Mouse (Mus musculus): ENCODE measurements at regions not wholly inside any gene's neighbourhood (a gene's known extent, or its start where the extent isn't known, plus 50 kb on each side); places are given as distances from the start of the nearest gene placed in this dataset.

DNA sequence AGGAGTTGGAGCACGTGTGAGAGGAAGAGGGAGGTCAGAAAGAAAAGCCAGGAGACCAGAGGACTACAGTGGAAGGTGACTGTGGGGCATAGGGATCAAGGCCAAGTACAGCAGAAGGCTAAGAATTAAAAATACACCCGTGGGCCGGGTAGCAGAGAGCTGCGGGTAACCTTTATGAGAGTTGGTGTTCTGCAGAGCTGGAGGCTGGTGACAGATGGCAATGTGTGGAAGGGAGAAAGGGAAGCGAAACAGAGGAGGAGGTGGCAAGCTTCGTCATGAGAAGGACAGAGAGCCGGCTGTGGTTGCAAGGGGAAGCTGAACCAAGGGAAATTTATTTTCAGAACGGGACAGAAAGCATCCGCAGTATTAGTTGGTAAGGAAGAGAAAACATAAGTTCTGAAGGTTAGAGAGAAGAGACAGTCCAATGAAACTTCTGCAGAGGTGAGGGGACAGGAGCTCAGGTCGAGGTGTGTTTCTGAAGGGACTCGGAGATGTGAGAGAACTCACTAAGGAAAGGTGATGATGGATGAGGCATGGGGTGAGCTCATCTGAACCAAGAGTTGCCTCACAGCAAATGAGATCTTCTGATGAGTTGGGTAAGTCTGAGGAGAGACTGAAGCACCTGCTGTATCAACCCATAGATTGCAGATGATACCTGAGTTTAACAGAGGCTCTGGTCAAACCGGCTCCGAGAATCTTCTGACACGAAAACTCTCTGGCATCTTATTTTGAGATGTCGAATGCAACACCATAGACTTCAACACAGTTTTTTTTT, 200.6 kb downstream of the Gm10260 start:
- DNase-seq (ENCODE audit: low read depth, low spot score) = peak; percentile 96

- DNase-seq (ENCODE audit: low read depth, low spot score) = no peak
Measured at GRCm38 (mm10) chr13:97558884-97559283, 201.5 kb downstream of the Gm10260 start.

GRCm38 (mm10) chr13:97555312-97555711, 205.1 kb downstream of the Gm10260 start:
- DNase-seq (ENCODE audit: low read depth, low spot score) = no peak

GRCm38 (mm10) chr13:97554601-97555000, 205.8 kb downstream of the Gm10260 start:
- DNase-seq (ENCODE audit: low read depth, low spot score) = no peak

DNA sequence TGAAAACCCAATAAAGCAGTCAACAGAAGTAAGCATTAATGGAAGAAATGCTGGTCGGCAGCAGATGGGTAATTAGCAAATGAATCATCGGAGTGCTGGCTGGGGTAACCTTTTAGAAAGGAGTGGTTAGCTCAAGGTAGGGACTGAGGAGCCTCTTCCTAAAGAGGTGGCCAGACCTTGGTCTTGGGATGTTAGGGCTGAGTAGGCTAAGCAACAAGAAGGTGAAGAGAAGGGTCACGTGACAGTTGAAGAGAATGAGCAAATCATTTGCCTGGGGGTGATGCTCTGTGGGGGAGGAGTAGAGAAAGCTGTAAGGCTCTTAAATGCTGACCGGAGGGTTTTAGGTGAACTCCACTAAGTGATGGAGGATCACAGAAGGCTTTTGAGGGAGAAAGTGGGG, 208.2 kb downstream of the Gm10260 start:
- no peak for DNase-seq (ENCODE audit: low read depth, low spot score)

- no peak for DNase-seq (ENCODE audit: low read depth, low spot score)
Measured at GRCm38 (mm10) chr13:97550880-97551279, 209.6 kb downstream of the Gm10260 start.

GRCm38 (mm10) chr13:97550172-97550571, 210.3 kb downstream of the Gm10260 start:
- peak; percentile 94 for DNase-seq (ENCODE audit: low read depth, low spot score)

DNA sequence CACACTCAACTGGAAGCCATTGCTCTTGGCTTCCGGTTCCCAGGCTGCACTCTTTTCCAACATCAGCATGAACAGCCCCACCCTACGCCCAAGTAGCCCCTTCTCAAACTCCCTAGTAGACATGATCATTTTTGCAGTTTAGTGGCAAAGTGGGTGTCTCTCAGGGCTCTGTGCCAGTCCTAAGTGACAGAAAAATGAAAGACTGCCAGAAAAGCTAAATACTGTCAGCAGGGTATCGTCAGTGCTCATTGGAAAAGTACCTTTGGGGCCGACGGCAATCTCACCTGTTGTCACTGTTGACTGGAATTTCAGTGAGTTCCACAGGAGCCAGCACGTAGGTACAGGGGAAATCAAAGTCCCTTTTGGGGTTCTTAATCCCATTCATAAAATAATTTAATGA, 211.0 kb downstream of the Gm10260 start:
- no peak for DNase-seq (ENCODE audit: low read depth, low spot score)

DNA sequence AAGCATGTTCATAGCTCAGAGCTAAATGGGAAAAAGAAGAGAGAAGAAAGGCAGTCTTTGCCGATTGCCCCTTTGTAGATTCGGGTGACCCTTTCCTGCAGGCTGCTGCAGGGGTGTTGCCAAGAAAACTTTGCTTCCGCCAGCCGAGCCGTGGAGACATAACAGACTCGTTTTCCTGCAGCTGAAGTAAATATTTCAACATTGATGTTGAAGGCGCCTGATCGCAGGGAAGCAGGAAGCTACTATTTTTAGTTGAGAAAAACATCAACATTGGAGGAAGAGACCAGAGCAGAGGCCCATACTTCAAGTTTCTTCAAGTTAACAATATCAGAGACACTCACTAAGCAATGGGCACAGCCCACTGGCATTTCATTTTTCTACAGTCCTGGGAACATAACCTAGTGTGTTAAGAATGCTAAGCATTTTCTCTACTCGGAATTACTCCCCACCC, 211.9 kb downstream of the Gm10260 start:
- no peak for DNase-seq (ENCODE audit: low read depth, low spot score)

- DNase-seq (ENCODE audit: low read depth, low spot score) = no peak
Measured at GRCm38 (mm10) chr13:97546936-97547335, 213.5 kb downstream of the Gm10260 start.

GRCm38 (mm10) chr13:97545971-97546454, 214.4 kb downstream of the Gm10260 start:
- DNase-seq (ENCODE audit: low read depth, low spot score) = peak; percentile 80

DNA sequence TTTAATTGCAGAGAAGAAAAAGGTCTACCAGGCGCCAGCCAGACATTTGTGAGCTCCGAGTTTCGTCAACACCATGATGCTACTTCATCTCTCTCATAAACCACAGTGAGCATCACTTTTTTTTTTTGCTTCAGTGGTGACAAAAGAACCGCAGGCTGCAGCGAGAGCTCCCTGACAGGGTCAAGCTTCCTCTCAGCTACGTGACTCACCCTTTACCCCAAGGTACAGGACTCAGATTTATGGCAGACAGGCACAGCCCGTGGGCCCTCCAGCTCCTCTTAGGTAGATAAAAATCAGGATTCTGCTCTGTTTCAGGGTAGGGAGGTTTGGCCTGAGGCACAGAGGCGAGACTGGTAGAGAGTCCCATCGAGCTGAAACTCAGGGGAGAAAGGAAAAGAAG, 220.7 kb downstream of the Gm10260 start:
- no peak for DNase-seq (ENCODE audit: low read depth, low spot score)

DNA sequence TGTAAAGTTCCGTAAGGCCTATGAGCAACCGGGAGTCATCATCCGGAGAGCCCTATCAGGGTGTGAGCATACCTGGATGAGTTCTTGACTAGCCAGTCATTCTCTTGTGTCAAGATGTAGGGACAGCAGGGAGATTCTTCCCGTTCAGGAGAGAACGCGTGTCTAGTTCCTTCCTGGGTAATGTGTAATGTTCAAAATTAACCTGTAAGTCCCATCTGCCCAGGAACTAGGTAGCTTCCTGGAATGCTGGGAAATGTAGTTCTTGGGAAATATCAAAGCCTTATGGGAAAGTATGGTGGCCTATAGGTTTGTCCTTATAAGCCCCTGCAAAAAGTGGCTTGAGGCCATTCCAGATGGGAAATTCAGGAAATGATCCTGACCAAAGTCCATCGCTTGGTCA, 222.0 kb downstream of the Gm10260 start:
- no peak for DNase-seq (ENCODE audit: low read depth, low spot score)

- no peak for DNase-seq (ENCODE audit: low read depth, low spot score)
Measured at GRCm38 (mm10) chr13:97537686-97538085, 222.7 kb downstream of the Gm10260 start.

DNA sequence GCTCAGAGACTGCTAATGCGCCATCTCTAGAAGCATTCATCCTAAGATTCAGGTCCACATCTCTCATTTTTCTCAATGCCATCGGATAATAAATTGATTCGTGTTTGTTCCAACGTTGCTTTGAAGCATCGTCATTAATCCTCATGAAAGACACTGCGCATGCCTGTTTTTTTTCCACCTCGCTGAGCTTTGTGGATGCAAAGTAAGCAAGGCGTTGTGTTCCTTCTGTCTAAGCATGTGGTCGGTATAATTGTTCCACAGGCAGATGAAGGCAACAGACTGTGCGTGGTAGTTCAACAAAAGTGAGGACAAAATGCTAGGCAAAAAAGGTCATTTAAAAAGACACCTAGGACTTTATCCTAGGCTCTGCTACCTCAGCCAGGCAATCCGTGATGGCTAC, 223.2 kb downstream of the Gm10260 start:
- no peak for DNase-seq (ENCODE audit: low read depth, low spot score)

DNA sequence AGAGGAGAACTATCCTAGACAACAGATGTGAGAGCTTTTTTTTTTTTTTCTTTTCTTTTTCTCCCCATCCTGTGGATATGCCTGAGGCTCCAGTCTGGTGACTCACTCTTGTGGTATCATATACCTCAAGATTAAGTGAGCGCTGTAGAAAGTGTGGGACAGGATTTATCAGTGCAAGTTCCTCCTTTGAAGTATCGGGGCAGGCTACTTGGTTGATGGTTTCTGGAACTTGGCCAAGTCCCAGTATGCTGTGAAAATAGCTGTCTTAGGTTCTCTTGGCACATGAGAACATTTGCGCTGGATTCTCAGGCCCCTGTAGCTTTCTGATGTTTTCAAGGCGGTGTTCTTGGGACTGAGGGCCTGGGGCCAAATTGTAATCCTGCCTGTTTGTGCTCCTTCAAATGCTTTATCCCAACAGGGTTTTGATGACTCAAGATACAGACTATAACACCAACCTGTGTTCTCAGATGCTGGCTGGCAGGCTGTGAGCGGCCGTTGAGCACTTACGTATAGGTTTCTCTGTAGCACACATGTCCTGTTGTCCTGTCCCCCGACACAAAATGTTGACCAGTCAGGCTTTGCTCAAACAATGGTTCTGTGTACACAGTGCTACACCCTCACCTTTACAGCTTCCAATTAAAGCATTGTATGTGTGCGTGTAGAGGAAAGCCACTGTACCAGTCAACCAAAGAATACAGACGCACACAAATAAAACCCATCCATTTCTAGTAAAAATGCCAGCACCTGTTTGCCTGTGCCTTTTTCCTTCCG, 226.4 kb downstream of the Gm10260 start:
- DNase-seq (ENCODE audit: low read depth, low spot score) = no peak

- DNase-seq (ENCODE audit: low read depth, low spot score) = no peak
Measured at GRCm38 (mm10) chr13:97531181-97531580, 229.3 kb downstream of the Gm10260 start.

GRCm38 (mm10) chr13:97530570-97530969, 229.9 kb downstream of the Gm10260 start:
- no peak for DNase-seq (ENCODE audit: low read depth, low spot score)

- no peak for DNase-seq (ENCODE audit: low read depth, low spot score)
Measured at GRCm38 (mm10) chr13:97527958-97528357, 232.5 kb downstream of the Gm10260 start.

GRCm38 (mm10) chr13:97524847-97525434, 235.5 kb downstream of the Gm10260 start:
- no peak for DNase-seq (ENCODE audit: low read depth, low spot score)

GRCm38 (mm10) chr13:97523523-97524412, 236.7 kb downstream of the Gm10260 start:
- DNase-seq (ENCODE audit: low read depth, low spot score) = no peak

Measured in telencephalon, adult 2 months (tissue).